Mouse (Mus musculus): ENCODE data around the gene Scamp5. TPM values are rescaled to one million over a fixed set of nuclear protein-coding genes. Genes with fewer than 3 reads are reported as not detected.
"Not testable (repeated sequence)": the region's sequence is repeated elsewhere in the genome, so short reads cannot be mapped to it uniquely, and the experiment has no call there.

The Scamp5 gene
- total RNA-seq, 2 experiments from 2014 or later, result 1.6 to 8.2 TPM

GRCm38 (mm10) chr9:57453516-57453915 is 14.3 kb downstream of the Scamp5 start:
- no peak for ATAC-seq (replicated peaks; ENCODE audit: poor library complexity, severe bottlenecking)

- no peak for ATAC-seq (replicated peaks; ENCODE audit: poor library complexity, severe bottlenecking)
These were observed 15.0 kb downstream of the Scamp5 start for GRCm38 (mm10) chr9:57452624-57453462.

DNA sequence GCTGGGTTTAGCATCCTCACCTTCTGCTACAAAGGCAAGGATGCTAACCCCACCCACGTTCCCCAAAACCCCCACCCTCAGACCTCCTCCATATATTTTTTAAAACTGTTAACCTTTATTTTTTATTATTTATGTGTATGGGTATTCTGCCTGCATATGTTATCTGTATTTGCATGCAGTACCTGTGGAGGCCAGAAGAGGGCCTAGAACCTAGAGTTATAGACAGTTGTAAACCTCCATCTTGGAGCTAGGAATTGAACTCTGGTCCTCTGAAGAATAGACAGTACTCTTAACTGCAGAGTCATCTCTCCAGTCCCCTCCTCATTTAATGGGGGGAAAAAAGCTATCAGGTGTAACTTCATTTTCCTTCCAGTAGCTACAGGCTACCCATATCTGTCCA is 18.1 kb downstream of the Scamp5 start:
- ATAC-seq (replicated peaks; ENCODE audit: poor library complexity, severe bottlenecking), result no peak

DNA sequence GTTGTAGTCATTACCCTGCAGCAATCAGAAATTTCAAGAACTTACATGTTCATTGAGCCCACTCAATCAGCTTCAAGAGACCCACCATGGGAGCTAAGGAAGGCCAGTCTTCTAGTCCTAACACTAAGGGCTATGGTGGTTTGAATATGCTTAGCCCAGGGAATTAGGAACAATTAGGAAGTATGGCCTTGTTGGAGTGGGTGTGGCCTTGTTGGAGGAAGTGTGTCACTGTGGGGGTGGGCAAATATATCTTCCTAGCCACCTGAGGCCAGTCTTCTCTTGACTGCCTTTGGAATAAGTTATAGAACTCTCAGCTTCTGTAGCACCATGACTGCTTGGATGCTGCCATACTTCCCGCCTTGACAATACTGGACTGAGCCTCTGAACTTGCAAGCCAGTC is 27.2 kb downstream of the Scamp5 start:
- ATAC-seq (replicated peaks; ENCODE audit: poor library complexity, severe bottlenecking), result no peak

GRCm38 (mm10) chr9:57439522-57440295 is 28.2 kb downstream of the Scamp5 start, which contains the start of gene Ppcdc:
Gene Ppcdc (minus strand): TSS chr9:57440124.
- peak; percentile 96 for ATAC-seq (replicated peaks; ENCODE audit: poor library complexity, severe bottlenecking)

GRCm38 (mm10) chr9:57439083-57439482 is 28.8 kb downstream of the Scamp5 start:
- no peak for ATAC-seq (replicated peaks; ENCODE audit: poor library complexity, severe bottlenecking)

- ATAC-seq (replicated peaks; ENCODE audit: poor library complexity, severe bottlenecking), result no peak
These were observed 29.8 kb downstream of the Scamp5 start for GRCm38 (mm10) chr9:57437896-57438614.

- no peak for ATAC-seq (replicated peaks; ENCODE audit: poor library complexity, severe bottlenecking)
These were observed 31.7 kb downstream of the Scamp5 start for GRCm38 (mm10) chr9:57436166-57436565.

DNA sequence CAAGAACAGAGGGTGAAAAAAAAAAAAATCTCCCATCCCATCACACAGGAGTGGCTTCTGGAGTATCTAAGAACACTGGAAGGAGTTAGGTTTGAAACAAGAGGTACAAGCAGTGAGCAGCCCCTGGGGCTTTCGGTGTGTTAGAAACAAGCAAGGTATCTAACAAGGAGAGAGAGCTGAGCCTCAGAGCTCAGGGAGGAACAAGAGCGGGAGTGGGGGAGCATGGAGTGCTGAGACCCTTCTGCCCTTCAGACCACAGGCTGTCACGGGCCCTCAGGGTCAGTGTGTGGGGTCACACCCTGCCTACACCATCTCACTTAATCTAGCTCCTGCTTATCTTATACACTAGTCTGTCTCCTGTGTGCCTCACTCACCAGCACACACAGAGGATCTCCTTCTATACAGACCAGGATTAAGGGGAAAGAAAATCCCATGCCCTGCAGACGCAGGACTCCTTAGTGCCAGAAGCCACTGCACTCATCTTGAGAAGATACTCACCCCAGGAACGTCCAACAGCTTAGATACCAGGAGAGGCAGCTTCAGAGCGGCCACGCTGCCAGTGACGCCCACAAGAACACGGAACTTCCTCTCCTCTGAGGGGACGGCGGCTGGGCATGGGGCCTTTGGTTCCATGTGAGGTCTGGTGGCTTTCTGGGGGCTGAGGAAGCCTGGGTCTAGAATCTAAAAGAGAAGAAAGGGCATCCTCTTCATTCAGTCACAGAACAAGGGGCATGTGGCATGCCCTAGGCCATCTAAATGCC is 33.3 kb downstream of the Scamp5 start:
- ATAC-seq (replicated peaks; ENCODE audit: poor library complexity, severe bottlenecking), result peak; percentile 30; the same call in 1 of the 2 replicates

DNA sequence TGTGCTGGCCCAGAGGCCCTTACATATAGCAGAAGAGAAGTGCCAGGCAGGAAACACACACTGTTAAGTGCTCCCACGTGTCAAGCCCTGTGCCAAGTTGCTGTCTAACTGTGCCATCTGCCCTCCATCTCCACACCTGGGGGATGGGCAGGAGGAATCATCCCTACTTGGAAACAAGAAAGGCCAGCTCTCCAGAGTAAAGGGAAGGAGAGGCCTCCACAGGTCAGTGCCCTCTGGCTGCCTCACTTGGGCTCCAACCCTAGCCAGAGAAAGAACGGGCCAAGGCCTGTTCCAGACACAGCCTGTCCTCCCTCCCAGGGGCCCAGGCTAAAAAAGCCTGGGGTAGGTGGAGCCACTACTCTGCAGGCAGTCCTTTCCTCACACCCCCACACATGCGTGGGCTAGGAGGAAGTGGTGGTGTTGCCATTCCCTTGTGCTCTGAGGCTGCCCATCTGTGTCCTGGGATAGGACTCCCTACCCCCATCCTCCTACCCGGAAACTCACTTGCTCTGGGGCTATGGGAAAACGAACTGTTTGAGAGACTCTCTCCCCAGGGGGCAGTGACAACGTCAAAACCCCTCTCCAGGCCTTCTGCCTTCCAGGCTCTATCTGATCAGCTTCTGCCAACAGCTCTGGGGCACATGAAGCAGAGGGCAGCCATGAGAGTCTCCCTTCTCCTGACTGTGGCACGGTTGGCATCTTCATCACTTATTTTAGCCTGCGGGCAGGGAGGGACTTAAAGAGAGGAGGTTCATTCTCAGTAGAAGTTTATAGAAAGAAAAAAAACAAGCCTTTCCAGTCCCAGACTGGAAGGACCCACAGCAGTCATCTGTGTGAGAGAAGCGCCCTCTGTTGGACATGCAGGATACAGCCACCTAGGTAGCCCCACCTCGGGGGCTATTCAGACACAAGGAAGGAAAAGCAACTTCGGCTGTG is 34.5 kb downstream of the Scamp5 start:
- ATAC-seq (replicated peaks; ENCODE audit: poor library complexity, severe bottlenecking), result peak; percentile 81

DNA sequence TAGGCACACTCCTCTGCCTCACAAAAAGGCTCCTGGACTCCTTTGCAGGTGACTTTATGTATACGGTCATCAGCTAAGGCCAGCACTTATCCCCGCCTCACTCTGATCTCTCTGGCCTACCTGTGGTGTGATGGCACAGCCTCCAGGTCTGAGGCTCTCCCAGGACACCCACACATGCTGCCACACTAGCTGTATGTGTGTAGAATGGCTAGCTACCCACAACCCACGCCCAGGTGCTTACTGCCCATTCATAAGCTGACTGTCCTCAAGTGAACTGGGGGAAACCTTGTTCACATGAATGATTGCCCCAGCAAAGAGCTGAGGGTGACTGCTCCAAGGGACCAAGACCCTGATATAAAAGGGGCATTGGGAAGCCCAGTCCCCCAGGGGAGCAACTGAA is 35.4 kb downstream of the Scamp5 start:
- ATAC-seq (replicated peaks; ENCODE audit: poor library complexity, severe bottlenecking), result no peak

DNA sequence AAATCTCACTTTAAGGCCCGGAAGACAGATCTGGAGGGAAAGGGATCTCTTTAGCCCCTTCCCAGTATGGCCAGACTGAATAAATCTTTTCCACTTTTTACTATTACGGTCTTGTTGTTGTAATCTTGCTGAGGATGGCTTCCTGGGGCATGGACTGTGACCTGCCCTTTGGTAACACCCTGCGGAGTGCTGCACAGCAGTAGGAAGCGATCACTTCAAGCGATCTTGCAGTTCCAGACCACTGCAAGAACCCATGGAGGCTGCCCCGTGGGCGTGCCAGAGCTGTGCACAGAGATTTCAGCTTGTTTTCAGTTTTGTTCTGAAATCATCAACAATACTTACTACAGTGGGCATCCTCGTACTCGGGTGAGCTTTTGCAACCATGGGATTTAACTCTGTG is 36.7 kb downstream of the Scamp5 start:
- ATAC-seq (replicated peaks; ENCODE audit: poor library complexity, severe bottlenecking), result no peak

- ATAC-seq (replicated peaks; ENCODE audit: poor library complexity, severe bottlenecking), result peak; percentile 33
These were observed 39.5 kb downstream of the Scamp5 start for GRCm38 (mm10) chr9:57428391-57428790.

- no peak for ATAC-seq (replicated peaks; ENCODE audit: poor library complexity, severe bottlenecking)
These were observed 39.9 kb downstream of the Scamp5 start for GRCm38 (mm10) chr9:57427937-57428336.

DNA sequence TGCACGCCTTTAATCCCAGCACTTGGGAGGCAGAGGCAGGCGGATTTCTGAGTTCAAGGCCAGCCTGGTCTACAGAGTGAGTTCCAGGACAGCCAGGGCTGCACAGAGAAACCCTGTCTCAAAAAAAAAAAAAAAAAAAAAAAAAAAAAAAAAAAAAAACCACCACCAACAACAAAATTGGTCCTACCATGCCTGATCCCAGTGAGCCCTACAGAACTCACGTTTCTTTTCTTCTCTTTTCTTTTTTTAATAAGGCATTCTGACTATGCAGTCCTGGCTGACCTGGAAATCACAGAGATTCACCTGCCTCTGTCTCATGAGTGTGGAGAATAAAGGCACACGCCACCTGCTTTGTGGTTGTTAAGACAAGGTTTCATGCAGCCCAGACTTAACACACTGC is 40.7 kb downstream of the Scamp5 start:
- ATAC-seq (replicated peaks; ENCODE audit: poor library complexity, severe bottlenecking), result not testable (repeated sequence)

DNA sequence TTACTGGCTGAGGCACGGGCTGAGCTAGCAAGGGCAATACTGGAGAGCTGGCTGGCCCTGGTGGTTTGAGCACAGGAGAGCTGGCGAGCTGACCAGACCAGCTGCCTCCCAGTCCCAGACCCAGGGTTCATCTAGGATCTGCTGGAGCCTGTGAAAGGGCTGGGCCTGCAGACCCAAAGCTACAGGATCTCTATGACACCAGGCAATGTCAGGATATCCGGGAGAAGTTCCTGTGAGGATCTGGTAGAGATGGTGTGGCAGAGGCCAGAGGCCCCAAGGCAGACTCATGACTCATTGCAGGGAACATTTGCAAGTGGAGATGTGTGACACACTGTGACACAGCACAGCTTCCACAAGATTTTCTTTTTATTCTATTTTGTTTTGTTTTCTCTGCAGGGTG is 42.7 kb downstream of the Scamp5 start:
- ATAC-seq (replicated peaks; ENCODE audit: poor library complexity, severe bottlenecking), result no peak

DNA sequence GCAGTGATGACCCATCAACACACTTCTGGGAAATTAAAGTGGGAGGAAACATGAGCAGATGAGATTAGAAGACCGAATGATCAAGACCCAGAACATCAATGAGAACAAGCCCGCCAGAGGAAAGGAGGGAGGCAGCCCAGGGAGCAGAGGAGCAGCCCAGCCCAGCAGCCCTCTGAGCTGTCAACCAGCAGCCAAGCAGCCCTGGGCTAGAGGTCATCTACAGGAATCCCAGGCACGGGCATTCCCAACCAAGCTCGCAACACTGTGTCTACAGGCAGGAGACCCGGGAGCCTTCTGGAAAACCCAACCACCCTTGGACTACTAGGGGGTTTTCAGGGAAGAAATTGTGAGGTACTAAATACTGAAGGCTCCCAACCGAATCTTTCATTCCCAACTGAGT is 43.8 kb downstream of the Scamp5 start:
- no peak for ATAC-seq (replicated peaks; ENCODE audit: poor library complexity, severe bottlenecking)

DNA sequence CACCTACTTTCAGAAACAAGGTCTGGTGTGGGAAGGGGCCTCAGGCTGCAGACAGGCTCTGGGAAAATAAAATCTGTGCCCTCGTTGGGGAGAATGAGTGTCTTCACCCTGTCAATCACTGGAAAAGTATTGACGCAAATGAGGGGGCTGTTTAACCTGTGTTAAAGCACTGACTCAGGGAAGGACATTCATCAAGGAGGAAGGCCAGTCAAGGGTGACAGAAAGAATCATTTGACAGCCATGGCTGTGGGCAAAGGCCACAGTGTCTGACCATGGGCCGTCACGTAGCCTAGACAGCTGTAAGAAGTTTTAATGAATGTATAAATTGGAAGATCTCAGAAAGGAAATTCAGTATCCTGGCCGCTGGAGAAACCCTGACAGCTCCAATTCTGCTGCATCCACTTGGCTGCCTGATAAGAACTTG is 46.2 kb downstream of the Scamp5 start:
- ATAC-seq (replicated peaks; ENCODE audit: poor library complexity, severe bottlenecking), result no peak

DNA sequence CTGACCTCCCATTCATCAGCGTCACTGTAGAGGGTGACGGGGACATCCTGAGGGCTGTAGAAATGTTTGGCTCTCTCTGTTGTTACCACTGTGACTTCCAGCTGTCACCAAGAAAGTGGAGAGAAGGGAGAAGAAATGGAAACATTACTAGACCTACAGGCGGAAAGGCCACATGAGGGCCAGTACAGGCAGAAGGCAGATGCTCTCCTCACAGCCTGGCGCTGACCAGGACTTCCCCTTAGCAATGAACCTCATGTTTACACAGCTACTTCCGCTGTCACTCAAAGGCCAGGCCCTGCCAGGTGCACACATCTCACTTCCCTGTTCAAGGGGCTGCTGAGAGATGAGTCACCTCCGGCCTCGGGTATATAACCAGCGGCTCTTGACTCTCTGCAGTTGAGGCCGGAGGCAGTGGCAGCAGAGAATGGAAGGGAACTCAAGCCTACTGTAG is 46.7 kb downstream of the Scamp5 start:
- ATAC-seq (replicated peaks; ENCODE audit: poor library complexity, severe bottlenecking), result peak; percentile 86

Measured in granulocyte monocyte progenitor cell, adult 5-6 weeks (primary cell).